Mouse (Mus musculus) urinary bladder, postnatal 4 days (tissue): ENCODE measurements at regions not wholly inside any gene's neighbourhood (a gene's known extent, or its start where the extent isn't known, plus 50 kb on each side); places are given as distances from the start of the nearest gene placed in this dataset.

Experiments used
- DNase-seq, 2 experiments: peaks; one replicate each; pipeline ENCODE4 v3.0.0; 2021 to 2022; ENCODE audit warnings: low spot score in 2 of 2

DNA sequence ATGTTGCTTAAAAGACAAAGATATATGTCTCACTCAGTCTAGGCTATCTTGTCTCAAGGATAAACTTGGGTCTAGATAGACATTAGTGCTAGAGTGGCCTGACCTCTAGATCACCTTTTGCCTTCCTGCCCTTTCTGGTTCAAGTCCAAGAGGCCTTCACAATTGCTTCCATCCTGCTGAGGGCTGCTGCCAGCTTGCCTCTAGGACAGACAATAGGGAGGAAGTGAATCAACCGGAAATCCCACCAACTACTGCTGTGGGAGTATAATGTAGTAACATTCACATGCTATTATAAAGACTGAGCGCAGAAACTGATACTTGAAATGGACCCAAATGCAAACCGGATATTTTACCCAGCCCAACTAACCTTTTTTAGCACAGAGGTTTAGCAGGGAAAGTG, 239.4 kb upstream of the Epha4 start:
- DNase-seq = no peak

DNA sequence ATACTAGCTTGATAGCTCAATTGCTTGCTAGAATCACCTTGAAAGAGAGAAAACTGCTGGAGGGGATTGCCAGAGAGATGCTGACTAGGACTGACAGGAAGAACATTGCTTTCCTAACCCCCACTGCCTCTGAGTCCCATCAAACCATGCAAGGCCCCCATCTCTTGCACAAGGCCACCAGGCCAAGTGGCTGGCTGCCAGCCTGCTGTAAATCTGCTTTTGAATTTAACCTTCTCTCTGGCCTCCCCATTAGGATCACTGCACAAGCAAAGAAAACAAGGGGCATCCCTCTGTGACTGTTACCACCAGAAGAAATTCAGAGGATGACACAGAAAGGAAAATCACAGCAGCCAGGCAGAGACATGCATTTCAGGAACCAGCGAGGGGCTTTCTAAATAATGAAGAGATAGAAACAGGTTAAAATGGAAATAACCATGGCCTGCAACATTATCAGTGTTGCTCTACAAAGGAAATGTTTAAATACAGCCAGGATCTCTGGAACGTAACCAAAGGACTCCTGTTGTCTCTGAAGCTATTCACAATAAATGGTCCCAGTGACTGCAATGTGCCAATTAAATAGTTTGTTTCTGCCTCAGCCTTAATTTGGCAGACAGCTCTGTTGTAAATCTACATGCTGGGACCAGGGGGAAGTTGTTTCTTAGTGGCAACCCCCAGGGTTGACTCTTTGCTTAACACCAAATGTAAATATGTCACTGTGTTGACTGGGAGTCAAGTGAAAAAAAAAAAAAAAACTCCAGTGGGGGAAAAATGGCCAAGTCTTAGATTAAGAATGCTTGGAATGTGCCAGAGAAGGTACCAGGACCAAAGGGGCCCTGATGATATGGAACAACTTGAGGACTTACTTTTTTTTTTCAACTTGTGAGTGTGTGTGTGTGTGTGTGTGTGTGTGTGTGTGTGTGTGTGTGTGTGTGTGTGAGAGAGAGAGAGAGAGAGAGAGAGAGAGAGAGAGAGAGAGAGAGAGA, 233.9 kb upstream of the Epha4 start:
- no peak for DNase-seq

DNA sequence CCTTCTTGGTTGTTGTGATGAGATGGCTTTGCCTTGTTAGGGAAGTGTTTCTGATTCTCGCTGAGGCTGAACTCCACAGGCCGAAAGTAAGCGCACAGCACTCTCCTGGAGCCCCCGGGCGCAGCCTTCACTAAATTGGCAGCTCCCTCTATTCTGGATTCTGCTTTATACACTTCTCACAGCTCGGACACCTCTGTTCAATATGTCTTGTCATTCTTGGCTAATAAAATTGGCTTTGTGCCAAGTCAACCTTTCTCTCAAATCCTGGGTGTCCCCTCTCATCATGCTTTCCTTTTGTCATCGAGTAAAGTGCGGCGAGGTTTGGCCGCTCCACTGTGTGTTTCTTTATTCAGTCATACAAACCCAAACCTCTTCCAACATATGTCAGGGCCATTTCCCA, 217.2 kb upstream of the Epha4 start:
- DNase-seq = no peak

DNA sequence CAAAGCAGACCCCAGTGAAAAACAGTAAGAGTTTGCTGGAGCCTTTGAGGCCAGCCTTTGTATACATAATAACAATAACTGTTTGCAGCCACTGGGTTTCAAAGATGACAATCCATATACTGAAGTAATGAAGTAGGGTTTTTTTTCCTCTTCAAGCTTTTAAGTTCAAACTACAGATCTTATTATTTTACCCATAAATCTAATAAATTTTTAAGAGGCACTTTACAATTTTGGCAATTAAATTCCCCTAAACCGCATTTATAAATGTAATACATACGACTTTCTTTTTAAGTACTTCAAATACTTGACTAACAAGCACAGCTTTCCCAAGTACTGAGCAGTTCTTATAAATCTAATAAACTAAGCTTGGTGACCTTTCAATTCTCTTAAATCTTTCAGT, 212.7 kb upstream of the Epha4 start:
- no peak for DNase-seq

DNA sequence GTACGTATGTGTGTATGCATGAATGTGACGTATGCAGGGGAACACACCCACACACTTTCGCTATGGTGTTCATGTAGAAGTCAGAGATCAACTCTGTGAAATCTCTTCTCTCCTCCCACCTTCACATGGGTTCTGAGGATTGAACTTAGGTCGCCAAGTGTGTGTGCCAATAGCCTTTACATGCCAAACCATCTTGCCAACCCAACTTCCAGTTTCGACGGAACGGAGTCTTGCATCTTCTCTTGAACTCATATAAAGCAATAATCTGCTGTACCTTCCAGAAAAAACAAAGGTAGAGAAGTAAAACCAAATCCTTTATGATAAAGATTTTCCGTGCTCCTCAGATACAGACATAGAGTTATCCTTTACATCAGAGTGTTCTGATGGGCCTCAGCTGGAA, 208.4 kb upstream of the Epha4 start:
- DNase-seq = no peak

DNA sequence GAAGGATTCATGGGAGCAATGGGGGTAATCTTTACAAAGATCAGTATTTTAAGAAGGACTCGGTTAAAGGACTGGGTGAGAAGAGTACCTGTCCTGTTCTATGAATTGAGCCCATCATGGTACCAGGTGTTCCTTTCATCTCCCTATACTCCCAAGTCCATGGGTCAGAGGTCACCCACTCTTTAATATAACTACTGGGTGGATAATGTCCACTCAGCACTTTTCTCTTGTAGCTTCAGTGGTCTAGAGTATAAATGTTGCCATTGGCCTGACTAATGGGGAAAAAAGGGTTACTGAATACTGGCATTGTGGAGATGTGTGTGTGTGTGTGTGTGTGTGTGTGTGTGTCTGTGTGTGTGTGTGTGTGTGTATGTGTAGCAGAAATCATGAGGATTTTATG, 206.0 kb upstream of the Epha4 start:
- DNase-seq = no peak

DNA sequence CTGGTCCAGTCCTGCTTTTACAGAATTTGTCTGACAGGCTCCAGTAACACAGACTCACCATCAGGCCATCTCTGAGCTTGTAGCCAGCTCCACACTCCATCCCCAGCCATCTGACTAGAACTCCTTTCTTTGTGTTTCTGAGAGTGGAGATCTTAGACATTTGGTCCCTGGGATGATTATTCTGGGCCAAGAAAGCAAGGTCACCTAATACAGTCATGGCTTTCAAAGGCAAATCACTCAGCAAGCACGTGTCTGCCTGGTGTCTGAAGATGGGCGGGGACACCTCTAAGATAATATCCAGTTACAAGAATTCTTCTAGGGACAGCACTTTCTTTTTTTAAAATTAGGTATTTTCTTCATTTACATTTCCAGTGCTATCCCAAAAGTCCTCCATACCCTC, 198.1 kb upstream of the Epha4 start:
- no peak for DNase-seq

DNA sequence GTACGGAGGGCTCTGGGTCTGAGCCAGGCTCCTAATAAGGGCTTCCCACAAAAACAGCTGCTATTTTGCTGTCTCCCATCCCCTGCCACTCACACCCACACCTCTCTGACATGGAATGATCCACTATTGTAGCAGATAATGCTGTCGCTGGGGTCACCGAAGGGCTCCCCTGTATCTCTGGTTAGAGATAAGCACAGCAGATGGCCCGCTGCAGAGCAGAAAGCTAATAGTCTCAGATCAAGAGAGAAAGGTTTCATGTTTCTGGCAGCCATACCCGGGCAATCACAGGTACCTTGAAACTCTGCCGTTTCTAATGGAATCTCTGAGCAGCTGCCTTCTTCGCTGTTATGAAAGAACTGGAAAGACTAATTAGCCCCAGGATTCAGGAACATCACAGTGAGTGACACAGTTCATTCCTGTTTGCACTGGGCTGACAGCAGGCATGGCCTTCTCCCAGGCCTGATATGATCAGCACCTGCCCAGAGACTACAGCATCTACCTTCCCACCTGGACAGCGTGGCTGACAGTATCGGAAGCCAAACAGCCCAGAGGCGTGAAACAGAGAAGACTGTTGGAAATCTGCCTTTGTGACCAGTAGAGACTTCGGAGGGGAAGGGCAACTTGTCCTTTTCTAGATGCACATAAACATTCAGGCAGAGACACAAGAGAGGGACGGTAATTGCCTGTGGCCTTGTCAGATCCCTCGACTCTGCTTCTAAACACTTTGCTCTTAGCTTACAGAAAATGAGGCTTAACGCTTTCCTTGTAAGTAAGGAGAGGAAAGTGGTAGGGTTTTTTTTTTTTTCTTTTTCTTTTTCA, 193.5 kb upstream of the Epha4 start:
- no peak for DNase-seq

DNA sequence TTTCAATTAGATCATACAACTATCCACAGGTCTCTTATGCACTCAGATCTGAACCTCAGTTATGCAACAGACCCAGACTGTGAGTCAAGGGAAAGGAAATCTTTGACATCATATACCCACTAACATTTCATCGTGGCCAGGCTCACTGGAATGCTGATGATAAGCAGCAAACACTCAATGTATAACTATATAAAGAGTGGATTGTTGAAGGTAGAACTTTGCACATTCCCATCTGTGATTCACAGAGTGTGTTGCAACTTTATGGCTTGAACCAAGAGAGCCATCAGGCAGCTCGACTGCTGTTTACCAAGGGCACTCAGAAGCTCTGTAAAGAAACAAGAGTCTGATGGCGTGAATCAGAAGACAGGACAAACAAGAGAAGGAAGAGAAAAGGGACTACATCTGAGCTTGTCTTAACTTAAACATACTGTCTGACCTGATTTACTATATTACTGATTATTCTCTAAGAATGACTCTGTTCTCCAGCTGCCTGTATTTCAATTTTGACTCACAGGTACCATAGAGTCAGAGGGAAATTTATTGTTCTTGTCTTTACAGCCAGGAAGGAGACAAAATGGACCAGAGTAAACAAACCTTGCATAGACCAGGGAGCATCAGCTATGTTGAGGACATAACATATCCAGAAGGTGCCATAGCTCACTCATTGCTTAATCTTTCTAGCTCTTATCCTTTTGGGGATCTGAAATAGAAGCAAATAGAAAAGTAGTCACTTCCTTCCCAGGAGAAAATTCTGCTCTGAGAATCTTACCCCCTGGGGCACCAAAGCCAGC, 180.5 kb upstream of the Epha4 start:
- DNase-seq = no peak

DNA sequence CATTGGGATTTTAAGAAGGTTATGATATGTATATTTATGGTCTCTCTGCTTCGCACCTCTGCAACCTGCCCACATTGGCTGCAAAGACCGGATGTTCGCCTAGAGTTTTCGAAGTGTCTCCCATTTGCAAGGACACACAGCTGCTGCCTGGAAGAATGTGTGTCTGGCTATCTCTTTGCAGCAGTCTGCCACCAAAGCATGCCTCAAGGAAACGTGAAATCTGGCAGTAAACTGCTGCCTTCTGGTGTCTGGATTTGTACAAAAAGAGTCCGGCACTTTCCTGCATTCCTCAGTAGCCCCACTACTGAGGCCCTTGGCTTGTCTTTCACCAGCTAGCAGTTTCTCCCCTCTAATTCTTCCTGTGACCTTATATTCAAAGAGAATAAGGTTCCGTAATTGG, 148.5 kb upstream of the Epha4 start:
- DNase-seq = no peak

DNA sequence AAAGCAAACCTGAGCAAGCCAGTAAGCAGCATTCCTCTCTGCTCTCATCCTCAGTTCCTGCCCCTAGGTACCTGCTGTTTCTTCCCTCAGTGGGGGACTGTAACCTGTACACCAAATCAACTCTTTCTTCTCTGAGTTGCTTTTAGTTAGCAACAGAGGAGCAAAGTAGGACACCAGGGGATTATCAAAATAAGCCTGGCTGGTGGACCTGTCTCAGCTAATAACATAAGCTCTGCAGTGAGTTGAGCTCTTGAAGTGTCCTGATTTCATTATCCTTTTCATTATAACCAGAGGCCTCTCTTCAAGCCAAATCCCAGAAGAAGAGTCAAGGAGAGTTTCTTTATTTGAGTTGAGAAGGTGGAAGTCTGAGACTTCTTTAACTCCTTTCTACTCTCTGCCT, 145.5 kb upstream of the Epha4 start:
- no peak for DNase-seq

DNA sequence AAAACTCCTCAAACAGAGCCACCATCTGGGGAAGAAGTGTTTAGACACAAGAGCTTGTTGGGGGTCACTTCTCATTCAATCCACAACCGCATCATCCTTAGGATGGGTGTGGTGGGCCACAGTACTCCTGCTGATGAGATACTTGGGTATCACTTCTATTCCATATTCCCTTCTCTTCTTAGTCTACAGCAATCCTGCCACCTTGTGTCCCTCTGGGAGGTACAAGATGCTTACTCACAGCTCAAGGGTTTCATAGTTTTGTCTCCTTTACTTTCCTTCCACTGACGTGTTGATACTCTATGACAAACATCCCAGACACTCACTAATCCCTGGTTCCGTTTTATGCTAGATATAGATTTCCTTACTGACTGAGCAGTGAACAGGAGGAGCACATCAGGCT, 122.1 kb upstream of the Epha4 start:
- DNase-seq = no peak

DNA sequence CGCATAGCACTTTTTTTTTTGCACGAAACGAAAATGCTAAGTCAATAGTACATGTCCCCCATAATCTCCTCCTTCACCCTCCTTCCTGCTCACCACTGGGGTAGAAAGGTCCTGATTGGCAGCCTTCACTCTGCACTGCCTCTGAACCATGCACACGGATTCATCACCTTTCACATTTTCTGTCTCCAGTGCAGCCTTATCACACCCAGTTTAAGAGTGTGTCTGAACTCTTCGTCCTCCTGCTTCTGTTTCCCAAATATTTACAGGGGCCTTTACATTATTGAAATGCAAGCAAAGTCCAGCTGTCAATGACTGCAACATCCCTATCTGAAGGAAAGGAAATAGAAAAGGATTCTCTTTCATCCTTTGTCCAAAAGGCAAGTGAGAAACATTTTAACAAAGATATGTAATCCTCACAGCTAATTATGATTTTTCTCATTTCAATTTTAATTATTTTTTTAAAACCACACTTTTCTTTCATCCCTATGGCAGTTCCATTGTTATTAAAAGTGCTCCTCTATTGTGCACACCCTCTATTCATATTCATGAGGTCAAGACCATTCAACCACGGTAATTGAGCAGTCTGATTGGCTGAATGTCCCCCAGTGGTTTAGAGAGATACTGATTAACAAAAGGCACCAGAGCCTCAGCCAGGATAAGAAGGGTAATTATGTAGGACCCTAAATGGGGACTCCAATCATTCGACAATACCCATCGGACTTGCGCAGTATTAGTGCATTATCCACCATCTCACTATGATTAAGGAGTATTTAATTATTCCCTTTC, 114.8 kb upstream of the Epha4 start:
- DNase-seq = no peak

DNA sequence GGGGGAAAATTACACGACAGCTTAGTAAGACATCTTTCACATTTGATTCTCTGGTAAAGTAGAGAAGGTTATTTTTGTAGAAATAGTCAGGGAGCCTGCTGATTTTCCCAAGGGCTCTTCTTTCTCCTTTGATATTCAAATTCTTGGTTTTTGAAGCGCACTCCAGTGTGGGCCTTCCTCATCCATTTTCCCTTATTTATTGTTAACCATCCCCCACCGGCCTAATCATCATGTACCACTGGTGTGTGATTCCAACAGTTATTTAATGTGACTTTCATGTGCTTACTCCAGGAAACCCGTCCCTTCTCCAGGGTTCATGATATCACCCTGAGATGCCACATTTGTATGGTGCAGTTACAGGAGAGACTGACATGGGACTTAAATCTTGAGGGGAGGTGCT, 114.0 kb upstream of the Epha4 start:
- no peak for DNase-seq

DNA sequence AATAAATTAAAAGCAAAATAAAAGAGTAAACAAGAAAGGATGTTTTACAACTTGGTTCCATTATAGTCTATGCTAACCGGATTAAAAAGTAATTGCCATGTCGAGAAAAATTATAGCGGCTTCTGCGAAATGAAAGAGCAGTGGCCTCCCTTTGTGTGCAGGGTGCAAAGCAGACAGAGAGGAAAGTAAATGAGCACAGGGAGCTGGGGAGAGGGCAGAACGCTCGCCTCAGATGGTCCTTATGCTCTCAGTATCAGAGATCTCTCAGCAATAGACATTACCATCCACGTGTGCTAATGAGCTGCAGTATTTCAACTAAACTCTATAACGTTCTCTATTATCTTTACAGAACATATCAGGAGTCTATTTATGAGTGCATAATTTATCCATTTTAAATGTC, 102.6 kb upstream of the Epha4 start:
- DNase-seq = no peak

DNA sequence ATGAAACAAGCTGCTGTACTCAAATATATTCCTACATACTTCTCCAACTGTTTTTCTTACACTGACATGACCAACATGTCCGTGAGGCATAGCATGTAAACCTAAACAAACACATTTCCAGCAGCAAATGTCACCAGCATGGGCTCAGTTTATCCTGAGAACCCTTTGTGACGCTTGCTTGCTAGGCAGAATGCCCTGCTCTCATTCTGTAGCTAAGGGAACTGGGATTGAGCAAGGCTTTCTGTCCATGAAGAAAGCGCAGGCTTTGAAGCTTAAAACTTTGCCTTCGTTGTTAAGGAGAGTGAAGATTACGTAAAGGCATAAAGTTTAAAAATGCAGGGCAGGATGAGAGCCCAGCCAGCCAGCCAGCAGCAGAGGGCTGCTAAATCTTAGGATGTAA, 85.6 kb upstream of the Epha4 start:
- no peak for DNase-seq

DNA sequence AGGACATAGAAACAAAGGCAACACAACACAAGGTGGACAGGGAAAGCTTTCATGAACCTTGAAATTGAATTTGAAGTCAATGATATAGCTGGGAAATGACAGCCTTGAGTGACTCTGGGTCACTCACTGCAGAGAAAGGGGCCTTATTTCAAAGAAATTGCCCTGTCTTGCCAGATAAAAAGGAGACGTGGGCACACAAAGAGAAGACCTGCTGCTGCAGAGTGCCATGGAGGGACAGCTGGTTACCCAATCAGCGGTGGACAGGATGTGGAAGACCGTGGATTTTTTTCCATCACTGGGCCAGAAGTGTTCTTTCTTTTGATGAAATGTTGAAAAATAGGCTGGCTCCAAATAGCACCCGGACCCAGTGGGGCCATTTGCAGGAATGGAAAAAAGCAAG, 77.8 kb upstream of the Epha4 start:
- DNase-seq = no peak

DNA sequence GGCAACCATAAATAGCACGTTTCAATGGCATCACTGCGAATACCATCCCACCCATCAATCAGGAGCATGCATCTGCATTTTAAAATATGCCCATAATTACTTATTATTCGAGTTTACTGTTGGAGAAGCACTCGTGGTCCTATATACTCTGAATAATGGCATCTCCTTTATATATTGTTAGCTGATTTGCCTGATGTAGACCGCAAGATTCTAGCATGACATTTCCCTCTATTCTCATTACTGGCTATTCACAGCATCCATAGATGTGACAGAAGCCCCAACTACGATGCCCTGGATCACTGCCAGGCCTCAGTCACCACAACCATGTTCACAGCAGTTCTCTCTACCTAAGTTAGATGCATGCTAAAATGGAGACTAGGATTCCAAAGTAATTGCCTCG, 77.4 kb upstream of the Epha4 start:
- DNase-seq = no peak

DNA sequence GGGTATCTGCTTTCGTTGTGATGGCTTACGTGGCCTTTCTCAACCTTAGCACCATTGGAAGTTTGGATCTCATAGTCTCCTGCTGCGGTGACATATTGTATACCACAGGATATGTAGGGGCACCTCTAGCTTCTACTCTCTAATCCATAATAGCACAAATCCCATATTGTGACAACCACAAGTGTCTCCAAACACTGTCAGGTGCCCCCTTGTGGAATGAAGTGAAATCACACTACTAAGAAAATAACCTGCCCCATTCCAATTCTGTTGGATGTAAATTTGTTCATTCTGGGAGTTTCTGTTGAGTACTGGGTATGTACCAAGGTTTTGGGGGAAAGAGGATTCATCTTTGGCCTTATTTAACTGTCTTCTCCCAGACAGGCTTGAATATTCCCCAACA, 74.5 kb upstream of the Epha4 start:
- DNase-seq = no peak

DNA sequence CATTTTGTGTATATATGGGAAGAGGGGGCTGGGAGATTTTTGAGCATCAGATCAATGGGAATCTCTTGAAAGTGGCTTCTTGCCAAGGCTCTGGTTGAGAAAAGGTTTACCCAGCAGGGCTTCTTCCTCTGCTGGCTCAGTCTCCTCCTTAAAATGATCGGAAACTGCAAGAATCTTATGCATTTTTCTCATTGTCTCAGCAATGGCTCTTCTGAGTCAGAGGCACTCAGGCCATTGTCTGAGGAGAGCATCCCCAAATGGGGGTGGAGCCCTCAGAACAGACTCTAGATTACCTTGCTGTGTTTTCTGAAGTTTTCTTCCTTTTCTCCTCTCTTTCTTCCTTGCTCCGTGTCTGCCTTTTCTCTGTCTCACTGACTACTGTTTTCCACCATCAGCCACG, 70.6 kb upstream of the Epha4 start:
- no peak for DNase-seq

DNA sequence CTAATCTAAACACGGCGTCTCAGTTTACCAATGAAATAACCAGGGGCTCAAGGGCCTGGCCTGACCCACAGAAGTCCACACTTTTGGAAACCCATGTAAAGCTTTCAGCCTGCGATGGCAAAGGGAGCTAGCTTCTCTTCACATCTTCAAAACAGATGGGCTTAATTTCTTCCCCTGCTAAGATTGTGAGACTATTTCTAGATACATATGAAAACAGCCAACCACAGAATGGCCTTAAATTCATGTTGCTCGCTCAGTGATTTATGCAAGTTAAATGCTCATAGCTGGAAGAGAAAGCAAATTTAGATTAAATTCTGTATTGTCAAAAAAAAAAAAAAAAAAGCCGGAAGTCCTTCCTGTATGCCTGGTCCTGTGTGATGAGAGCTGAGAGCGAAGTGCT, 53.2 kb upstream of the Epha4 start:
- no peak for DNase-seq
